Comparison of ENCODE assay signal across 7 mouse cellular contexts in the genomic region with DNA sequence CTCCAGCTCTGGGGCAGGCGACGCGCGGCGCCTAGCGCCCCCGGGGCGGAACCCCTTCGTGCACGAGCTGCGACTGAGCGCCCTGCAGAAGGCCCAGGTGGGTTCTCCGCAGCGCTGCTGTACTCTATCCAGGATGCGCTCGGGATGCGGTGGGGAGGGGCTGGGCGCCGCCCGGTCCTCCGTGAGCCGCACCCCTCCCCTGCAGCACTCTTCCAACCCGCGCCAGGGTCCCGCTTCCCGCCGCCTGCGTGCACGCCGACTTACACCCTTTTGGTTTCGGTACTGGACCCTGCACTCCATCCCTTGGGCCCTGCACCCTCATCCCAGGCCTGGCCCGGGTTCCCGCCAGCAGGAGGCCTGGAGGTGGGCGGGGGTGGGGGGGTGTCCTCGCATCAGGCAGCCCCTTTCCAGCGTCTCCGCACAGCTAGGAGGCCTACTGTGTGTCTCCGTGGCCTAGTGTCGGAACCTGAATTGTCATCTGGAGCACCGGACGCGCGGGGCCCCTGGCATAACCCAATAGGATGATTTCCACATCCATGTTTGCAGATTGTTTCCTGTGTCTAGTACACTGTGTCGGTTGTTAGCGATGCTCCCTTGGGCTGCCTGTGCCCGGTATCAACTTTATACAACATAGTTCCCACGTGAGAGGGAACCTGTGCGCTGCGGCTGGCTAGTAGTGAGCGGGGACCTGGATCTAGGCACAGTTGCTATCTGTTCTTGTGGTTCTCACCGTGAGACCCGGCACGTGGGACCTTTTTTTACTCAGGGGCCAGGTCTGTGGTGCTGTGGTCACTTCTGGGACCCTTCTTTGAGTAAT. TPM values are rescaled to one million over a fixed set of nuclear protein-coding genes. Genes with fewer than 3 reads are reported as not detected.
A peak's percentile ranks its signal among the peaks of the same experiment; 100 is the strongest.
DNase-seq lines count a peak whose midpoint lies in the region; ATAC-seq and TF ChIP-seq lines count a peak whose summit lies in the region.

No protein-coding gene starts in this region.

- no peak for TF ChIP-seq EP300 in stomach, postnatal 0 days (optimal IDR thresholded peaks at IDR 0.05)

- H3K9ac ChIP-seq in embryonic facial prominence, embryonic 13.5 days: peak overlapping the region; percentile 96
- peak overlapping the region; percentile 77 for H3K9ac ChIP-seq in stomach, postnatal 0 days (ENCODE audit: low read length)

- peak; percentile 80 for DNase-seq in R1 (ENCODE audit: low read depth, low spot score)
- DNase-seq in heart, postnatal 4 days: peak; percentile 39
- DNase-seq in limb, embryonic 10.5 days (ENCODE audit: low spot score): no peak
- DNase-seq in mesoderm, embryonic 11.5 days (ENCODE audit: low read depth, low spot score): peak; percentile 12
- peak; percentile 43 for DNase-seq in stomach, postnatal 0 days (ENCODE audit: low spot score)

- ATAC-seq in embryonic facial prominence, embryonic 13.5 days (ENCODE audit: insufficient number of reproducible peaks, insufficient read depth, low FRiP score, low TSS enrichment, low read depth): peak; percentile 86
- peak; percentile 80 for ATAC-seq in stomach, postnatal 0 days (ENCODE audit: low FRiP score, low TSS enrichment)

- peak overlapping the region; percentile 84 for H3K4me2 ChIP-seq in embryonic facial prominence, embryonic 13.5 days
- peak overlapping the region; percentile 92 for H3K4me2 ChIP-seq in stomach, postnatal 0 days (replicated peaks; ENCODE audit: low read depth)

- WGBS in embryonic facial prominence, embryonic 13.5 days: under 1% methylated on average over 45 of the region's 53 CpGs
- under 1% methylated on average over 53 of the region's 53 CpGs for WGBS in limb, embryonic 10.5 days
- 4% methylated on average over 46 of the region's 53 CpGs for WGBS in stomach, postnatal 0 days

- peak overlapping the region; percentile 91 for H3K4me3 ChIP-seq in E14TG2a.4 (replicated peaks; ENCODE audit: low read length)
- peak overlapping the region; percentile 91 for H3K4me3 ChIP-seq in embryonic facial prominence, embryonic 13.5 days
- peak overlapping the region; percentile 96 for H3K4me3 ChIP-seq in limb, embryonic 10.5 days
- peak overlapping the region; percentile 85 for H3K4me3 ChIP-seq in stomach, postnatal 0 days (ENCODE audit: low read depth, low read length)

- H3K9me3 ChIP-seq in E14TG2a.4 (ENCODE audit: low read length): no peaks in the 10 kb centered on the region
- H3K9me3 ChIP-seq in embryonic facial prominence, embryonic 13.5 days: no peaks in the 10 kb centered on the region
- H3K9me3 ChIP-seq in limb, embryonic 10.5 days (replicated peaks): no peaks in the 10 kb centered on the region
- no peaks in the 10 kb centered on the region for H3K9me3 ChIP-seq in stomach, postnatal 0 days (ENCODE audit: control insufficient read depth, low read length)

- no peak for TF ChIP-seq CTCF in E14TG2a.4 (conservative IDR thresholded peaks at IDR 0.05; ENCODE audit: low read length)
- TF ChIP-seq CTCF in stomach, postnatal 0 days (IDR thresholded peaks at IDR 0.05; ENCODE audit: low read depth): no peak

- no peaks in the 10 kb centered on the region for H3K27me3 ChIP-seq in E14TG2a.4 (ENCODE audit: insufficient read depth, low read length)
- no peaks in the 10 kb centered on the region for H3K27me3 ChIP-seq in embryonic facial prominence, embryonic 13.5 days
- no peaks in the 10 kb centered on the region for H3K27me3 ChIP-seq in limb, embryonic 10.5 days (ENCODE audit: low read depth, poor library complexity, severe bottlenecking)
- H3K27me3 ChIP-seq in stomach, postnatal 0 days (ENCODE audit: control insufficient read depth, insufficient read depth, low read length): no peaks in the 10 kb centered on the region

- peaks cover 52% of the 10 kb centered on the region for H3K4me1 ChIP-seq in E14TG2a.4 (replicated peaks; ENCODE audit: low read depth, low read length)
- H3K4me1 ChIP-seq in embryonic facial prominence, embryonic 13.5 days: peaks cover 37% of the 10 kb centered on the region
- peaks cover 41% of the 10 kb centered on the region for H3K4me1 ChIP-seq in limb, embryonic 10.5 days
- H3K4me1 ChIP-seq in stomach, postnatal 0 days (replicated peaks; ENCODE audit: control insufficient read depth, insufficient read depth): peaks cover 6% of the 10 kb centered on the region; the same call in 1 of the 2 replicates

- peak overlapping the region; percentile 99 for H3K27ac ChIP-seq in embryonic facial prominence, embryonic 13.5 days
- peak overlapping the region; percentile 97 for H3K27ac ChIP-seq in limb, embryonic 10.5 days
- peak overlapping the region; percentile 89 for H3K27ac ChIP-seq in stomach, postnatal 0 days (replicated peaks)

- H3K36me3 ChIP-seq in E14TG2a.4 (ENCODE audit: insufficient read depth, low read length): peaks cover 16% of the 10 kb centered on the region
- H3K36me3 ChIP-seq in embryonic facial prominence, embryonic 13.5 days: peaks cover 3% of the 10 kb centered on the region; the same call in 1 of the 2 replicates
- H3K36me3 ChIP-seq in limb, embryonic 10.5 days: peaks cover 24% of the 10 kb centered on the region
- H3K36me3 ChIP-seq in stomach, postnatal 0 days (ENCODE audit: control insufficient read depth, insufficient read depth, low read length): no peaks in the 10 kb centered on the region

RNA-seq across cellular contexts. Expression of a gene that starts 0.6 kb away (rescaled TPM):
- 44.5 and 49.1 TPM in 2 replicates for polyA plus RNA-seq in embryonic facial prominence, embryonic 13.5 days (2015; fragmentation: Nextera tagmentation; extraction: Ambion mirVana)
- 10 to 100 TPM; 12.7 to 14.2 TPM for total RNA-seq in heart, postnatal 4 days (2021)
- 51.5 and 56.7 TPM in 2 replicates for polyA plus RNA-seq in limb, embryonic 10.5 days (2016; fragmentation: Nextera tagmentation; extraction: Ambion mirVana)
- polyA plus RNA-seq in stomach, postnatal 0 days (2015; fragmentation: Nextera tagmentation; extraction: Ambion mirVana): 8.5 and 8.6 TPM in 2 replicates
